Mouse (Mus musculus) stomach, embryonic 14.5 days (tissue): ENCODE results near the gene Tgm7. TPM values are rescaled to one million over a fixed set of nuclear protein-coding genes. Genes with fewer than 3 reads are reported as not detected.

ENCODE experiments used
- ATAC-seq: fragments of 200-750 bp; cut with Nextera tagmentation; 2 replicates; pipeline ENCODE4 v1.8.0; 2017; ENCODE audit warnings: low read depth, moderate TSS enrichment; ENCODE audit not compliant: insufficient number of reproducible peaks, insufficient read depth, low FRiP score
- H3K27ac ChIP-seq: fragments of 300-500 bp; sonication (generic); 2 replicates; pipeline ENCODE4 v1.5.1; 2014; ENCODE audit warnings: mild to moderate bottlenecking, low read length, moderate library complexity, mixed read lengths
- H3K27me3 ChIP-seq: fragments of 300-500 bp; sonication (generic); 2 replicates; pipeline ENCODE4 v1.6.1; 2014; ENCODE audit warnings: low read length, control low read depth, mixed read lengths; ENCODE audit not compliant: control insufficient read depth, insufficient read depth
- H3K36me3 ChIP-seq: fragments of 300-500 bp; sonication (generic); 2 replicates; pipeline ENCODE4 v1.6.1; 2014; ENCODE audit warnings: mild to moderate bottlenecking, control low read depth, low read length, moderate library complexity, mixed read lengths; ENCODE audit not compliant: control insufficient read depth, insufficient read depth
- H3K4me1 ChIP-seq: fragments of 300-500 bp; sonication (generic); 2 replicates; pipeline ENCODE4 v1.6.1; 2014; ENCODE audit warnings: low read length, control low read depth, mixed read lengths; ENCODE audit not compliant: control insufficient read depth, insufficient read depth
- H3K4me2 ChIP-seq: fragments of 300-500 bp; sonication (generic); replicated peaks from 2 replicates; pipeline ENCODE4 v1.6.1; 2014; ENCODE audit warnings: low read depth, low read length, control low read depth
- H3K4me3 ChIP-seq: fragments of 300-500 bp; sonication (generic); 2 replicates; pipeline ENCODE4 v1.5.1; 2014; ENCODE audit warnings: low read depth, low read length, control low read depth
- H3K9ac ChIP-seq: fragments of 300-500 bp; sonication (generic); replicated peaks from 2 replicates; pipeline ENCODE4 v1.6.1; 2014; ENCODE audit warnings: low read depth, mild to moderate bottlenecking, control low read depth, low read length, moderate library complexity, mixed read lengths
- H3K9me3 ChIP-seq: fragments of 300-500 bp; sonication (generic); 2 replicates; pipeline ENCODE4 v1.6.1; 2016; ENCODE audit warnings: low read depth, low read length, control low read depth; ENCODE audit not compliant: control insufficient read depth
- WGBS: fragments of 180-500 bp; shearing (Covaris S2); extraction: QIAGEN DNeasy Blood & Tissue Kit; methylation state at CpG from one replicate; pipeline ENCODE4 v1.1.7; 2014; 5-methylcytosine and 5-hydroxymethylcytosine counted together
- polyA plus RNA-seq: library from polyadenylated mRNA; unstranded; fragments of >200 nt; fragmentation: Nextera tagmentation; extraction: Ambion mirVana; gene quantifications from 2 replicates; pipeline ENCODE4 v1.2.1, GENCODE M21; 2014

Gene Tgm7
- polyA plus RNA-seq, 1 experiment from 2014 or later = not detected

- 48% methylated on average over 6 of the region's 6 CpGs for WGBS
- H3K4me3 ChIP-seq = no peak overlapping the region
Observed at GRCm38 (mm10) chr2:121057997-121058396, 51.6 kb downstream of the Tgm7 start.

GRCm38 (mm10) chr2:121055915-121056314 is 53.7 kb downstream of the Tgm7 start:
- H3K27ac ChIP-seq = no peak overlapping the region
- peaks cover under 1% of the 10 kb centered on the region; the same call in 1 of the 2 replicates for H3K9me3 ChIP-seq
- H3K9ac ChIP-seq = no peak overlapping the region
- WGBS = 86% methylated on average over 6 of the region's 6 CpGs
- no peaks in the 10 kb centered on the region for H3K27me3 ChIP-seq
- no peak for ATAC-seq
- no peak overlapping the region for H3K4me2 ChIP-seq
- no peaks in the 10 kb centered on the region for H3K36me3 ChIP-seq
- H3K4me3 ChIP-seq = no peak overlapping the region
- H3K4me1 ChIP-seq = no peaks in the 10 kb centered on the region

More at GRCm38 (mm10) chr2:121057997-121058396, 51.6 kb downstream of the Tgm7 start:
- no peak overlapping the region for H3K27ac ChIP-seq
- no peaks in the 10 kb centered on the region for H3K27me3 ChIP-seq
- no peak overlapping the region for H3K4me2 ChIP-seq
- H3K9me3 ChIP-seq = peaks cover 5% of the 10 kb centered on the region; the same call in 1 of the 2 replicates
- H3K36me3 ChIP-seq = no peaks in the 10 kb centered on the region
- no peak overlapping the region for H3K9ac ChIP-seq
- H3K4me1 ChIP-seq = no peaks in the 10 kb centered on the region
- no peak for ATAC-seq

- no peak overlapping the region for H3K4me3 ChIP-seq
- WGBS = 65% methylated on average over 2 of the region's 2 CpGs
- no peaks in the 10 kb centered on the region for H3K4me1 ChIP-seq
- no peaks in the 10 kb centered on the region for H3K9me3 ChIP-seq
- H3K4me2 ChIP-seq = no peak overlapping the region
- no peaks in the 10 kb centered on the region for H3K36me3 ChIP-seq
- H3K27ac ChIP-seq = no peak overlapping the region
- no peaks in the 10 kb centered on the region for H3K27me3 ChIP-seq
- no peak overlapping the region for H3K9ac ChIP-seq
- ATAC-seq = no peak
Observed at GRCm38 (mm10) chr2:121054060-121054459, 55.5 kb downstream of the Tgm7 start.

GRCm38 (mm10) chr2:121052176-121052575 is 57.4 kb downstream of the Tgm7 start:
- H3K9ac ChIP-seq = no peak overlapping the region
- no peak overlapping the region for H3K4me2 ChIP-seq
- 86% methylated on average over 5 of the region's 5 CpGs for WGBS
- H3K4me3 ChIP-seq = no peak overlapping the region
- H3K9me3 ChIP-seq = no peaks in the 10 kb centered on the region
- H3K36me3 ChIP-seq = no peaks in the 10 kb centered on the region
- no peaks in the 10 kb centered on the region for H3K4me1 ChIP-seq
- no peak overlapping the region for H3K27ac ChIP-seq
- no peak for ATAC-seq
- no peaks in the 10 kb centered on the region for H3K27me3 ChIP-seq

- no peaks in the 10 kb centered on the region for H3K9me3 ChIP-seq
- H3K4me1 ChIP-seq = no peaks in the 10 kb centered on the region
- WGBS = 71% methylated on average over 4 of the region's 4 CpGs
- H3K9ac ChIP-seq = no peak overlapping the region
- no peak overlapping the region for H3K27ac ChIP-seq
- no peaks in the 10 kb centered on the region for H3K36me3 ChIP-seq
- no peak overlapping the region for H3K4me2 ChIP-seq
- H3K4me3 ChIP-seq = no peak overlapping the region
- H3K27me3 ChIP-seq = no peaks in the 10 kb centered on the region
- ATAC-seq = no peak
Observed at GRCm38 (mm10) chr2:121045653-121046052, 63.9 kb downstream of the Tgm7 start.

Other genes starting within 250 kb of the Tgm7 start
- gene Ubr1, start 139.1 kb downstream of the Tgm7 start, polyA plus RNA-seq = 30.7 and 32.6 TPM in 2 replicates
- 4.2 and 5.6 TPM in 2 replicates for gene Tmem62, start 132.8 kb downstream of the Tgm7 start, polyA plus RNA-seq
- 37.2 and 41.8 TPM in 2 replicates for gene Ccndbp1, start 101.4 kb downstream of the Tgm7 start, polyA plus RNA-seq
- 1.0 and 1.3 TPM in 2 replicates for gene Epb42, start 72.7 kb downstream of the Tgm7 start, polyA plus RNA-seq
- 0.09 and 0.13 TPM in 2 replicates for gene Tgm5, start 24.0 kb downstream of the Tgm7 start, polyA plus RNA-seq
- 21.8 and 22.7 TPM in 2 replicates for gene Adal, start 30.6 kb upstream of the Tgm7 start, polyA plus RNA-seq
- gene Lcmt2, start 30.9 kb upstream of the Tgm7 start, polyA plus RNA-seq = 20.1 and 23.9 TPM in 2 replicates
- gene Tubgcp4, start 60.9 kb upstream of the Tgm7 start, polyA plus RNA-seq = 53.5 and 58.6 TPM in 2 replicates
- 12.2 and 12.9 TPM in 2 replicates for gene Zscan29, start 61.3 kb upstream of the Tgm7 start, polyA plus RNA-seq
- gene Trp53bp1, start 161.6 kb upstream of the Tgm7 start, polyA plus RNA-seq = 71.2 and 86.0 TPM in 2 replicates
- 10.4 and 16.1 TPM in 2 replicates for gene Map1a, start 179.8 kb upstream of the Tgm7 start, polyA plus RNA-seq
- 15.4 and 18.0 TPM in 2 replicates for gene Ppip5k1, start 245.6 kb upstream of the Tgm7 start, polyA plus RNA-seq
- gene Ckmt1, start 247.9 kb upstream of the Tgm7 start, polyA plus RNA-seq = 43.6 and 53.7 TPM in 2 replicates